Mouse (Mus musculus): ENCODE data around the gene Ash1l. TPM values are rescaled to one million over a fixed set of nuclear protein-coding genes. Genes with fewer than 3 reads are reported as not detected.

The Ash1l gene
- 1 to 10 TPM in 1 of 2 experiments, under 1 TPM in 1; 0.25 to 4.2 TPM for polyA plus RNA-seq (2012; fragmentation: generic; extraction: Trizol)

GRCm38 (mm10) chr3:88950576-88951326 is at the start of gene Ash1l, which contains the start of gene Dap3:
Gene Ash1l (plus strand): TSS chr3:88950622.
Gene Dap3 (minus strand): TSS chr3:88951181.

GRCm38 (mm10) chr3:88913511-88914383 is 36.7 kb upstream of the Ash1l start, which contains the start of gene Msto1:
Gene Msto1 (minus strand): TSS chr3:88913999.

GRCm38 (mm10) chr3:89093175-89093574 is 142.8 kb downstream of the Ash1l start, which contains the start of gene Rusc1:
Gene Rusc1 (minus strand): TSS chr3:89093311.

DNA sequence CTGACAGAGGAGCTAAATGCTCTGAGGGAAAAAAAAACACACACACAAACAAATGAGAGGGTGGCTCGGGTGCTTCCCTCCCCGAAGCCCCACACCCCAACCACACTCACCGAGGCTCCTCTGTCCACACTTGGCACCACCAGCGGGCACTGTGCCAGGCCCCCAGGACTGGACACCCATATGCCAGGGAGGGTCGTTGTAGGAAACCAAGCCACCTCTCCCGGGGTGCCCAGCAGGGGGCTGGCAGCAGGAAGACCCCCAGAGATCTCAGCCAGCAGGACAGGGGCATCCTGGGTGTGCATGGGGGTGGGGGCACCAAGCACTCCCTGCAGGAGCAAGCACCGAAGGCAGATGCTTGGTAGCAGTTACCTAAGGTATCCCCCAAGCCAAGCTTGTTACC is 150.4 kb downstream of the Ash1l start, which contains the start of gene Gm43738:
Gene Gm43738, minus strand, starts transcription at position 289 of the 400 bp plus-strand sequence.

GRCm38 (mm10) chr3:89101812-89102494 is 151.5 kb downstream of the Ash1l start, which contains the start of gene Fdps:
Gene Fdps (minus strand): TSS chr3:89101959.

Other genes with a start within 250 kb of the Ash1l start
- 10 to 100 TPM; 28.8 to 63.7 TPM for gene Rit1, start 233.8 kb upstream of the Ash1l start, polyA plus RNA-seq (2012; fragmentation: generic; extraction: Trizol)
- gene Syt11, start 175.5 kb upstream of the Ash1l start, polyA plus RNA-seq (2012; fragmentation: generic; extraction: Trizol): 1 to 10 TPM in 1 of 2 experiments, under 1 TPM in 1; 0.20 to 5.2 TPM
- gene Gon4l, start 115.4 kb upstream of the Ash1l start, polyA plus RNA-seq (2012; fragmentation: generic; extraction: Trizol): 10 to 100 TPM in 1 of 2 experiments, 1 to 10 TPM in 1; 2.0 to 11.5 TPM
- 10 to 100 TPM; 40.3 to 68.5 TPM for gene Msto1, start 36.6 kb upstream of the Ash1l start, polyA plus RNA-seq (2012; fragmentation: generic; extraction: Trizol)
- 100 to 1,000 TPM; 120 to 141 TPM for gene Dap3, start 559 bp downstream of the Ash1l start, polyA plus RNA-seq (2012; fragmentation: generic; extraction: Trizol)
- 10 to 100 TPM in 1 of 2 experiments, 1 to 10 TPM in 1; 4.8 to 12.8 TPM for gene Rusc1, start 142.7 kb downstream of the Ash1l start, polyA plus RNA-seq (2012; fragmentation: generic; extraction: Trizol)
- under 1 TPM in 1 of 2 experiments, not detected in 1; 0.02 TPM for gene Gm43738, start 150.5 kb downstream of the Ash1l start, polyA plus RNA-seq (2012; fragmentation: generic; extraction: Trizol)
- 100 to 1,000 TPM; 220 to 479 TPM for gene Fdps, start 151.3 kb downstream of the Ash1l start, polyA plus RNA-seq (2012; fragmentation: generic; extraction: Trizol)
- gene Pklr, start 185.5 kb downstream of the Ash1l start, polyA plus RNA-seq (2012; fragmentation: generic; extraction: Trizol): not detected
- gene Hcn3, start 209.6 kb downstream of the Ash1l start, polyA plus RNA-seq (2012; fragmentation: generic; extraction: Trizol): under 1 TPM; 0.01 to 0.05 TPM
- 10 to 100 TPM in 1 of 2 experiments, 1 to 10 TPM in 1; 4.7 to 19.1 TPM for gene Clk2, start 214.2 kb downstream of the Ash1l start, polyA plus RNA-seq (2012; fragmentation: generic; extraction: Trizol)
- gene Scamp3, start 226.9 kb downstream of the Ash1l start, polyA plus RNA-seq (2012; fragmentation: generic; extraction: Trizol): 10 to 100 TPM; 90.3 to 97.0 TPM
- gene Fam189b, start 232.5 kb downstream of the Ash1l start, polyA plus RNA-seq (2012; fragmentation: generic; extraction: Trizol): 1 to 10 TPM; 1.6 to 7.0 TPM

Data from C3H10T1/2 (cell line).